Mouse (Mus musculus): ENCODE results near the gene Ncam2. TPM values are rescaled to one million over a fixed set of nuclear protein-coding genes. Genes with fewer than 3 reads are reported as not detected.

Ncam2 gene
- total RNA-seq, 1 experiment from 2014 or later = 2.8 TPM

DNA sequence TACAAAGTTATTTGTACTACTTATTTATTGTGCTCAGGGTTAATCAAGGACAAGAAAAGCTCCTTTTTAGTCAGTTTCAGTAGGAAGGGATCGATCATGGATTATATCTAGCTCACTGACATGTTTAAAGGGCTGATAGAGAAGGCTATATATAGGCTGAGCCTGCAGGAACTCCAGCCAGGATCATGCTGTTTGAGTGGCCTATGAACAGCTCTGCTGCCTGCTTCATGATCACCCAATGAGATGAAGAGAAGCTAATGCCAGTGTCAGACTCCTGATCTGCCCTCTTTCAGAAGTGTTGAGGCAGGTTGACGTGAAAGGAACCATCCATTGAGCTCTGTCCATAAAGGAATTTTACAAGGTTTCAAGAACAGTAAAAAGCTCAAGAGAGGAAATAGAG is 103.3 kb downstream of the Ncam2 start:
- DNase-seq = no peak

DNA sequence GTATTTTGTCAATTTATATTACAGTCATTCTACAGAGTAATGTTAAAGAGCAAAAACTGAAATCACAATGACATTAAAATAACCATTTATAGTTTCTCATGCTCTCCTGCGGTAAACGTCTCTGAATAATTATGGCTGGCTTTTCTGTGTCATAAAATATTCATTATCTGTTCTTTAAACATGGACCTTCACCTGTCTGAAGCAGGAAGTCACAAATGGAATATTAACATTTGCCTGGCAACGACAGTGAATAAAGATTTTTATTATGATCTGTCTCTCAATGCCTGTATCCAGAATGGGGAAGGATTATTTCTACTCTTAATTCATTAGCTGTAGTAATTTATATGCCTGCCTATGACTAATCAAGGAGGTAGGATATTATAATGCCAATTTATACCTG is 108.7 kb downstream of the Ncam2 start:
- DNase-seq = no peak

DNA sequence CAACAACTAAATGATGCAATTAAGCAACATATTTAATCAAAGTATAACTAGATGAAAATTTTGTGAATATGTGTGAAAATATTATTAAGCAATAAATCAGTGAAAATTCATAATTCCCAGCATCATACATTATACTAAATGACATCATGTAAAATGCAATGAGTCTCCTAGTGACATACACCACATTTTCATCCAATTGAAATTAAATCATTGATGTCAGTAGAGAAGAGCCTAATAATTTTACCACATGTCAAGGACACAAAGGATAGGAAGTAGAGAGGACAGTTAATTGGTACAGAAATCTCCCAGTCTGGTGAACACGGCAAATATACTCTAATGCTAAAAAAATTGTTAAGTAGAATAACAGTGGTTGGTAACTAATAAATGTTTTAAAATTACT is 118.5 kb downstream of the Ncam2 start:
- no peak for DNase-seq

DNA sequence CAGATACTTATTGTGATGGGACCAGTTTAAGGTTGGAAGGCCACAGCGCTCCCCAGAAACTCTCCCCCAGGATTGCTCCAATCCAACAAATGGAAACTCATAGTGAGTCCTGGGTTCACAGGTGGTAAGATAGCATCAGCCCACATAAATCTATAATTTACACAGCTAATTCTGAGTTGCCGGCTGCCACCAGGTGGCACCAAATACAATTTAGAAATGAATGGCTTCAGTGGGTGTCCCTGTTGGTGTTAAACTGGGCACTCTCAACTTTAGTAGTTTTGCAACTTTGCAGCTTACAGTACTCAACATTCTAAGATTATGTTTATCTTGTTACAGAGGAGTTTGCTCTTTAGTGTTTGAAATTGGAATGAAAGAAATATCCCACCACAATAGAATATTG is 130.0 kb downstream of the Ncam2 start:
- DNase-seq = peak; percentile 18

DNA sequence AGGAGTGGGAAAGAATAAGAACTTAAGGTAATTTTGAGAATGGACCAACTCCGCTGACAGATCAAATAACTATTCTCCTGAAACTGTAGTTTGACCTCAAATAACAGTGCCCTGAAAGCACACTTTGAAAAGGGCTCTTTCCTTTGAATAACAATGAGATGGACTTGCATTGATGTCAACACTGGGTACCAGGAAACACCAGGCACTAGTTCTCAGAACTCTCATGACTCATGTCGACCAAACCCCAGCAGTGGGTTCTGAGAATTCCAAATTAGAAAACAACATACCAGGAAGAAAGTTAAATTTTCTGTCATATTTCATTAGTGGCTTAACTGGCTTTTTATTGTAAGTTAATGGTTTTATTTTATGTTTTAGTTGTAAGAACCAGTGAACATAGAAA is 165.4 kb downstream of the Ncam2 start:
- DNase-seq = no peak

DNA sequence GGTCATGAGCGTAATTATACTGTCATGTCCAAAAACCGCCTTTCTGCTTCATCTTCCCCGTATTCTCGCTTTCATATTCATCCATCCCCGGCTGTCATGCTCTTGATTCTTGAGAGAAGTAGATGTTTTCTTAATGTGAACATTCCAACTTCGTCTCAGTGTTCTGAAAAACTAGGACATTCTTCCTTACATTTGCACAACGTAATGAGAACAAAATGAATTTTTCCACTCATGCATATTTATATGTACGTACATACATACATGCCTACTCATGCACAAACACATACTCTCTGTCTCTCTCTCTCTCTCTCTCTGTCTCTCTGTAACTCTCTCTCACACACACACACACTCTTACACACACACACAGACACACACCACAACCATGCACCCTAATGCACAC is 173.7 kb downstream of the Ncam2 start:
- DNase-seq = no peak

DNA sequence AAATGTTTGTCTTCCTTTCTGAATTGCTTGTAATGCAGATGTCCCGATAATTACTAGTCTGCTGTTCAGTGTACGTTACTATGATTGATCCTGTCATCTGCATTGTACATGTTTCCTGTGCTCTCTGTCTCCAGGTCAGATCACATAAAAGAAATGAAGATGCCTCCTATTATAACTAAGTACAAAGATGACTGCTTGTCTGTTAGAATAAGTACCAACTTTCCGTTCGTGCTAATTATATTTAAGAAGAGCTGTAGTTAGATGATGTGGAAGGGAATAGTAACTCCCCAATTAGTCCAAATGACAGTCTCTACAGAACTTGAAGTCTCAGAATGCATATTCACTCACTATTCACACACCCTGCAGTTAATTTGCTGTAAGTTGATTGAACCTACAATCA is 179.9 kb downstream of the Ncam2 start:
- no peak for DNase-seq

DNA sequence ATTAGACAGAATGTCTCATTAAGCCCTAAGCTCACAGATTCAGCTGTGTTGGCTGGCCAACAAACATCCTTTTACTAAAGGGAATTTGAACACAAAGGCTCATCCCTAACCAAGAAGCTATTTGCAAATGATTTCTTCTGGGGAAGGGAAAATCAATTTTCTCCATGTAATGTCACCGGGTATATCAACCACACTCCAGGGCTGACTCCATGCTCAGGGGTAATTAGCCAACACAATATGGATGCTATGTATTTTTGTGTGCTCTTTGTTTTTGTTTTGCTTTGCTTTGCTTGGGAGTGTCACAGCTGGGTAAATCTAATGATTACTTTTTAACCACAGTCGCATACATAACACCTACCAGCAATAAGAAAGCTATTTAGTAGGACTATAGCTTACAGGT is 188.1 kb downstream of the Ncam2 start:
- no peak for DNase-seq

DNA sequence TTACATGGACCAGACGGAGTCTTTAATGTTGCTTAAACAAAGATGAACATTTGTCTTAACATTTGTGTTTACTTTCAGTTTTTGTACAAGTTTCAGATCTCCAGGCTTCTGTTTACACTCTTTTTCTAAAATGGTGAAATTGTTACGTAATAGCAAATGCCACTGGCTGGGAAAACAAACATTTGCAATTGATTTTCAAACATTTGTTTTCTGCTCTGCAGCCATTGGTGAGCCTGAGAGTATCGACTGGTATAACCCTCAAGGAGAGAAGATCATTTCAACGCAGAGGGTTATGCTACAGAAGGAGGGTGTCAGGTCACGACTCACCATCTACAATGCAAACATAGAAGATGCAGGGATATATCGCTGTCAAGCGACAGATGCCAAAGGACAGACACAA is 234.1 kb downstream of the Ncam2 start:
- no peak for DNase-seq

DNA sequence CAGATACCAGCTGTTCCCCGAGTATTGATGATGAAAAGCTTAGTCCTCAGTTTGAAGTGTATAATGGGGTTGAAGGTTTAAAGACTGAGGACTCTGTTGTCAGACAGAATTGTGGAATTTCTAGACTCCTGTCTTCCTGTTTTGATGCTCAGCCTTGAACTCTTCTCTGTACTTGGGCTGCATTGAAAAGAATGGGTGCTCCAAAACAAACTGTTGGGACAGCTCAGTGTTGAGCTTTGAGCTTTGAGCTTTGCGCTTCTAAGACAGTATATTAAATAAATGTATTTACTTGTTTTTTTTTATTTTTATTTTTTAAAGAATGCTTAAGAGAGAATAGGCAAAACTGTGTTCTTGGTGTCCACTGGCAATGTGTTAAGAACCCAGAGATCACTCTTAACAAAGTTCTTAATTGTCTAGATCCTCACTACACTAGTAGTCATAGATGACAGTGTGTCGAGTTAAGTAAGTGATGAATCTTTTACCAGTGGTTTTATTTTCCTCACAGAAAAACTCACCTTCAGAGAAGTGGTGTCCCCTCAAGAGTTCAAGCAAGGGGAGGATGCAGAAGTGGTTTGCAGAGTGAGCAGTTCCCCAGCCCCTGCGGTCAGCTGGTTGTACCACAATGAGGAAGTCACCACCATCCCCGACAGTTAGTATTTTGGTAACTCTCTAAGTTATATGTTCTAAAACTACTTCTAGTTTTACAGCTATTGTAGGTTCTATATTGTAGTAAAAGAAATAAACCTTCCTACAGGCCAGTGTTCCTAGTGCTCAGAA is 236.8 kb downstream of the Ncam2 start:
- DNase-seq = no peak

DNA sequence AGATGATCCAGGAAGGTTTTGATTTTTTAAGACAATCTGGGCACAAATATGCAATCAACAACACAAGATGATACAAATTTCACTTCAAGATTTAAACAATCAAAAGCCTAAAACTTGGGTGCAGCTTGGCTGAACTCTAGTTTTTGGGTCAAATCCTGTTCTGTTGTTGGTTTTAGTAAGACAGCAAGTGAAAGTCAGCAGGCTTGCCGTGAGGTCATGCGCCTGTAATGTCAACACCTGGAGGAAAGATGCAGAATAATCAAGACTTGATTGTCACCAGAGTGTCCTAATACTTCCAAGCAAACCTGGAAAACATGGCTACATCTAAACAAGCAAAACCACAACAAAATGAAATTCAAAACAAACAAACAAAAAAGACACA is 237.4 kb downstream of the Ncam2 start:
- DNase-seq = no peak

DNA sequence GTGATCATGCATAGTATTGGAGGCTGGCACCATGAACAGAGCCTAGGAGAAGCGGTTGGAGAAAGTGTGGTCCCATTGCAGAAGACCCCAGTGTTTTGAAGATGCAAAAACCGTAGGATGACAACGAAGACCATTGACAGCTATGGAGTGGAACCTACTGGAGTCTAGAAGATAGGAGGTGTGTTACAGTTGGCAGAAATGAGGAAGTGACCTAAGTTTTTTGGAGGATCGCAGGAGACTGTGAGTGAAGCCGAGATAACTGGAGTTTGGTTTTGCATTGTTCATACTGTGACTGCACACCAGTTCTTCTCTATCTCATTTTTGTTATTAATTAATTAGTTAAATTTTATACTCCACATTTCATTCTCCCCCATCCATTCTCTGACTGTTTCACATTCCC is 250.4 kb downstream of the Ncam2 start:
- DNase-seq = no peak

DNA sequence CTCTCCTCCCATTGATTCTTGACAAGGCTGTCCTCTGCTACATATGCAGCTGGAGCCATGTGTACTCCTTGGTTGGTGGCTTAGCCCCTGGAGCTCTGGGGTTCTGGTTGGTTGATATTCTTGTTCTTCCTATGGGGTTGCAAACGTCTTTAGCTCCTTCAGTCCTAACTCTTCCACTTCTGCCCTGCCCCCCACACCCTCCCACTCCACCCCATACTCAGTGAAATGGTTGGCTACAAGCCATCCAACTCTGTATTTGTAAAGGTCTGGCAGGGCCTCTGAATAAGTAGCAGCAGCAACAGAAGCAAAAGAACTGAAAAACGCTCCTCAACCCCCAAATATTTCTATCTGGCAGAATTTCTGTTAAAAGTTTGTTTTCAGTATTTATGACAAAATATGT is 252.5 kb downstream of the Ncam2 start:
- DNase-seq = no peak

DNA sequence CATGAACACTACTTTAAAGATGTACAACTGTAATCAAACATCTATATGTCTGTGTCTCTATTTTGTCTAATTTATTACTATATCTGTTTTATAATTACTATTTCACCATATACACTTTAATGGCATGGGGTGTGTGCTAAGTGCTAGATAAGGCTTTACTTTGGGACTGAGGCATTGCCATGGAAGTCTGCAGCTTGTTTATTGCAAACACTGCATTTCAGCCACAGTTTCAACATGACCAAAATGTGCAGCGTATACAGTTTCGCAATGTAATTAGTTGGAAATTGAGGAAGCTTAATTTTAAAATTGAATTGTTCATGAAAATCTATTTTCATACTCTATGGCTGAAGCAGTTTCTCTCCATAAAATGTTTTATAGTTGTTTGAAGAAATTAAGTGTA is 254.0 kb downstream of the Ncam2 start:
- no peak for DNase-seq

DNA sequence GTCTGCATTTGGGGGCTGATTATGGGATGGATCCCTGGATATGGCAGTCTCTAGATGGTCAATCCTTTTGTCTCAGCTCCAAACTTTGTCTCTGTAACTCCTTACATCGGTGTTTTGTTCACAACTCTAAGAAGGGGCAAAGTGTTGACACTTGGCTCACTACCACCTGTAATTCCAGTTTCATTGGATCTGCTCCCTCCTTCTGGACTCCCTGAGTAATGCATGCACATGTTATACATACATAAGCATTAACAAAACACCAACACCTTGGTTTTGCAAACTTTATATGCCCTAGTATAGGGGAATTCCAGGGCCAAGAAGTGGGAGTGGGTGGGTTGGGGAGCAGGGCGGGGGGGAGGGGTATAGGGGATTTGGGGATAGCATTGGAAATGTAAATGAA is 262.2 kb downstream of the Ncam2 start:
- peak; percentile 4 for DNase-seq

DNA sequence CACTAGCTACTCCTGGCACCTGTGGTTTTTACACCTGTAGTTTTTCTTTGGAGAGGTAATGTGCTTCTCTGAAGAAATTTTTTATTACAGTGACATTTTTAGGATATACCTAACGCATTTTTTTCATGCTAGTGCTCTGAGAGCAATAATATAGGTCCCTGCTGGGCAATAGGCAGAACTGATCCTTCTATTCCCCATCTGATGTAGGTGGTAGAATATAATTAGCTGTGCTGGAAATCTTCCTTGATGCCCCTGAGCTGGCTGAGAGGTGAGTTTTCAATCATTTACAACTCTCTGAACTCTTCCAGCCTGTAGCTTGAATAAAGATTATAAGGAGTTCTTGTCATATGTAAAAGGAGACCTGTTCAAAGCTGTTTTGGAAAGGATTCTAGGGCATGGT is 272.4 kb downstream of the Ncam2 start:
- DNase-seq = no peak

DNA sequence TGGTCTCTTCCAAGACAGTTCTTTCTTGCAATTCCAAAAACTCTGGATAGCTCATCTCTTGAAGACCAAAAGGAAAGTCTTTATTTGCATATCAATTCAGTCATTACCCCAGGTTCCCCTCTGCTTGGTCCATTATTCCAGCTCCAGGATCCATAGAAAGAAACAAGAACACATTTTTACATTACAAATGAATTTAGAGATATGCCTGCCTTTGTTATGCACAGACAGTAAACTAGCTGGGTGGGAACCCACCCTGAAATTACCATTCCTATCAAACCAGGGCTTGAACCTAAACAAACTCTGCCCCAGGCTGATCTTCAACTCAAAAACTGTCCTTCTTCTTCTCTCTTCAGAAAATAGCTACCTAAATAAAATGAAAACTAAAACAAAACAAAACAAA is 280.6 kb downstream of the Ncam2 start:
- DNase-seq = no peak

DNA sequence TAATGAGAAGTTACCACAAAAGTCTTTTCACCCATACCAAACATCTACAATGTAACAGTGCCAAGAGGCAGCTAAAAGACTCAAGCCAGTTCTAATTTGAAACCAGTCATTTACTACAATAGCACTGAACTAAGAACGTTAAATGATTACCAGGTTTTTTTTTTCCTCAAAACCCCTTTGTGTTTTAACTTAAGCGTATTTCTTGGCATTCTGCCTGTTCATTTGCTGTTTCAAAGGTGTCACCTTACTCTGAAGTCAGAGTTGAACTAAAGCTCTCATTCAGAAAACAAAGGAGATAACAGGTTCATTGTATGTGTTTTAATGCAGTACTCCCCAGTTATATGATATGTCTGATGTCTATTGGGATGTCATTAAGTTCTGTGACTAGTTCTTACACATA is 295.6 kb downstream of the Ncam2 start:
- no peak for DNase-seq

DNA sequence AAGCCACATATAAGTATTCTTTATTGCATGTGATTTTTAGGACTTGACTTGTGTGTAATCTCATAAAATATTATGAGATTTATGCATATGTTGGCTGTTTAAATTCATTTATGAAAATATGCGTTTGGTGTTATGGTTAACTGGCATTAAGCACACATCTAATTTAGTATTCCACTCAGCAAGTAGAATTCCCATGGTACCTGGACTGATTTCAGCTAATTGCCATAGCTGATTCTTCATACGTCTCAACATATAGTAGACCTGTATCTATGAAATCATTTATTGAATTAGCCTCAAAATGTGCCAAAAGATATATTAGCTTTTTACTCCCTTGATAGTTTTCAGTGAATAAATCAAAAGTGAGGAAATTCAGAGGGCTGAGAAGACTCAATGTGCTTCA is 302.1 kb downstream of the Ncam2 start:
- no peak for DNase-seq

DNA sequence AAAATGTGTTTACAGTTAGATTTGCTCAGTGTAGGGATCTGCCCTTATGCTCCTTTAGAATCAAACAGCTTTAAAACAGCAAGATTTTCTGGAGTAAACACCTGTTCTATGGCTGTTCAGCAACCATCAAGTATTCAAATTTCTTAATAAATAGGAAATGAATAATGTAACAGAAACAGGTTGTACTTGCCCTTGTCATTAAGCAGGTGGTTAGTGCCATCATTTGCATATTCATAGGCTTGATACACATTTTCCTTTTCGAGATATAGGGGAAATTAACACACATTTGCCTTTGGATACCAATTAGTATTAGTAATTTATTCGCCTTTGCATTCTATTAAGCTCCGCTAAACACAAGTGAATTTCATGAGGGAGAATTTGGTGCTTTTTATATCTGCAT is 335.7 kb downstream of the Ncam2 start:
- DNase-seq = no peak

DNA sequence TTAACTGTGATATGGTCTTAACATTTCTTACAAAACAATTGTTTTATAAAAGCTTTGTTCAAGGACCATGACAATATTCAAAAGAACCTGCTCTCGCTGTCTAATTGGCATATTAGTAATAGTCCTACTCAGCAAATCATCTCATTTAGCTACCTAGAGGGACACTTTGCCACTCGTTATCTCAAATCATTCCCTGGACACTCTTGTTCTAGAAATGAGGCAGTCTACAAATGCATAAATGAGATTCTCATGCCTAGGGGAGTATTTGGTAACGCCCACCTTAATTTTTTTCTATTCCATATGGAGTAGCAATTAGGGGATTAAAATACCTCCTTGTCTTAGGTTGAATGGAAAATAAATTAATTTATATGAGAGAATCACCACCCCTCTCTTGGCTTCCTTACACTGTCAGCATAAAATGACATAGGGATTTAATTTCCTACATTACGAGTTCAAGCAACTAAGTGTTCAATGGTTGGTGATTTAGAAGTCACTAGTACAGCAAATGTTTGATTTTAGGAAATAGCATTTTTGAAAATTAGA is 387.1 kb downstream of the Ncam2 start:
- DNase-seq = no peak

DNA sequence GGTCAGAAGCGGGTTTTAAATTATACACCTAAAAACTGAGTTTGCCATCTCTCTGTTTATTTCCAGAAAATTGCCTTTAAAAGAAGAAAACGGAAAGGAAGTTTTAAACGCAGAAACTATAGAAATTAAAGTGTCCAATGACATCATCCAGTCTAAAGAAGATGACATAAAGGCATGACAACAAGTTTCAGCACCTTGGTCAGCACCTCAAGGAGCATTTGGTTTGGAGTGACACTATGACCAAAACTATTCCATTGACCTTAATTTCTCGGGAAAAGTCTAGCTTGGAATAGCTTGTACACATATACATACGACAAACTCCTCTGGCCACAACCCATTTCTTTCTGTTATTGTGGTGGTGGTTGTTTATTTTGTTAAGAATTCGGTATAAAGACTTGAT is 422.8 kb downstream of the Ncam2 start:
- DNase-seq = peak; percentile 25

DNA sequence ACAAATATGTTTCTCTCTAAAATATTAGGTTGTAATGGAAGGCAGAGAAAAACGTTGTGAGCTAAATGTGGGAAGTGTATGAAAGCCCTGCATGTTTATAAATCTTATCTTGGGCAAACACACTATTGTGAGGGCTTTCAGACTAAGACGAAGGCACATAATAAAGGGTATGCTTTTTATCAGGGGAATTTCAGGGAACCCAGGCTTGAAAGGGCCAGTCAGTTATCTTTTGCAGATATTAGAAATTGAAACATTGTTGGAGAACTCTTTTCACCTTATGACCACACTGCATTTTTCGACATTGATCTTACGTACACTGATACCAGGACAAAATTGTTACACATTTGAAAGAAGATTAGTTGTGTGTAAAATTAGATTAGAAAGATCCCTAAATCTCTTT is 423.3 kb downstream of the Ncam2 start:
- no peak for DNase-seq

DNA sequence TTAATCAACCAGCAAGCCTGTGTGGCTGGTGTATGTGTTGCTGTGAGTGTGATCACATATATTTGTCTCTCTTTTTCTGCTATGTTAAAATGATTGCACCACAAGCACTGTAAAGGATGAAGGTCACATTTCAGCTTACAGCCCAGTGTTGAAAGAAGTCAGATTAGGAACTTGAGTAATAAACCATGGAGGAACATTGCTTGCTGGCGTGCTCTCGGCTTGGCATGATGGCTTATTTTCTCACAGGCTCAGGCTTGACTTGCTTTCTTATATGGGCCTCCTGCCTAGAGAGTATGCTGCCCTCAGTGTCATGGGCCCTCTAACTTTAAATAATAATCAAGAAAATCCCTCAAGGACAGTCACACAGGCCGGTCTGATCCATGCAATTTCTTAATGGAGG is 449.8 kb downstream of the Ncam2 start:
- peak; percentile 8 for DNase-seq

DNA sequence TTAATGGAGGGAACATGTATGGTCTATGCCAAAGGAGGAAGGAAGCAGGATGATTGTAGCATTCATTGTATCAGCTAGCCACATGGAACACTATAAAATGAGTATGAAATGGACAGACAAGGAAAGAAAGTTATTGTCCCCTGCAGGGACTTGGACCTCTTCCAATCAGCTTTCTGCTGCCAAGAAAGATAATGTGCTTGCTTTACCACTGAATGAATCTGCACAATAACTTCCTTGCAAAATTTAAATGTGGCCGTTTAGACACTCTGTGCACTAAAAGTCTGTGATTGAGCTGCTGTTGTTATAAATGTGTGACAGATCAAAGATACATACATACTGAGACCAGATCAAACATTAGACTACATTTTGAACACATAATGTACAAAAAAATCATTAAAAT is 451.1 kb downstream of the Ncam2 start:
- DNase-seq = peak; percentile 15

Measured in adrenal gland, postnatal 14 days (tissue).